Mouse (Mus musculus) testis, adult 2 months (tissue): Measurements from ENCODE around the gene Myh7b. TPM values are rescaled to one million over a fixed set of nuclear protein-coding genes. Genes with fewer than 3 reads are reported as not detected.

Source experiments
- H3K27ac ChIP-seq: fragments of 200-500 bp; 2 replicates; pipeline ENCODE4 v1.5.1; 2012; ENCODE audit warnings: low read depth, low read length; ENCODE audit not compliant: control insufficient read depth, insufficient read depth
- H3K27me3 ChIP-seq: fragments of 200-500 bp; 2 replicates; pipeline ENCODE4 v1.6.1; 2012; ENCODE audit warnings: mild to moderate bottlenecking, low read length, moderate library complexity; ENCODE audit not compliant: control insufficient read depth, insufficient read depth
- H3K36me3 ChIP-seq: fragments of 200-500 bp; 2 replicates; pipeline ENCODE4 v1.6.1; 2012; ENCODE audit warnings: mild to moderate bottlenecking, low read length; ENCODE audit not compliant: control insufficient read depth, insufficient read depth
- H3K4me1 ChIP-seq: fragments of 200-500 bp; 2 replicates; pipeline ENCODE4 v1.6.1; 2012; ENCODE audit warnings: low read length; ENCODE audit not compliant: control insufficient read depth, insufficient read depth
- H3K4me3 ChIP-seq: fragments of 200-500 bp; 2 replicates; pipeline ENCODE4 v1.5.1; 2012; ENCODE audit warnings: low read depth, mild to moderate bottlenecking, low read length, moderate library complexity, mixed read lengths; ENCODE audit not compliant: control insufficient read depth
- CTCF ChIP-seq: fragments of 200-500 bp; IDR thresholded peaks from 2 replicates; pipeline ENCODE4 v1.5.1; 2012; ENCODE audit warnings: low read depth, mild to moderate bottlenecking, inconsistent platforms, low read length, moderate library complexity; ENCODE audit not compliant: control insufficient read depth, insufficient read depth, insufficient replicate concordance
- POLR2A ChIP-seq: fragments of 200-500 bp; IDR thresholded peaks from 2 replicates; pipeline ENCODE4 v1.6.1; 2012; ENCODE audit warnings: low read depth, mild to moderate bottlenecking, inconsistent platforms, low read length, moderate library complexity; ENCODE audit not compliant: control insufficient read depth
- polyA plus RNA-seq: library from polyadenylated mRNA; depleted of rRNA; stranded (reverse); fragments of >200 nt; gene quantifications from 2 replicates; pipeline ENCODE4 v1.2.3, GENCODE M21; 2012

Gene Myh7b
- polyA plus RNA-seq, 1 experiment: 0.98 TPM

DNA sequence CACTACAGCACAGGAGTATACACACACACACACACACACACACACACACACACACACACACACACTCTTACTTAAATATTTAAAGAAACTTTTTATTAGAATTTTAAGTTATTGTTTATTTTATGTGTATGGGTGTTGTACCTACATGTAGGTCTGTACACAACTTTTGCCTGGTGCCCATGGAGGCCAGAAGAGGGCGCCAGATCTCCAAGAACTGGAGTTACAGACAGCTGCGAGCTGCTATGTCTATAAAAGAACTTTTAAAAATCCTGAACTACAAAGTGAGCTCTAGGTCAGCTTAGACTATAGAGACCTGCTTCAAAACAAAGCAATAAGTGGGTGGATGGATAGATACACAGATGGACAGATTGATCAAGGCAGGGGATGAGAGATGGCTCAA lies 62.5 kb downstream of the Myh7b start:
- peak; percentile 32; the same call in 1 of the 2 replicates for TF ChIP-seq CTCF
- no peak for TF ChIP-seq POLR2A
- Histone ChIP-seq H3K4me3 (no peak overlapping the region), H3K4me1 (no peaks in the 10 kb centered on the region), H3K27me3 (no peaks in the 10 kb centered on the region), H3K36me3 (peaks cover 5% of the 10 kb centered on the region; the same call in 1 of the 2 replicates), H3K27ac (no peak overlapping the region)

DNA sequence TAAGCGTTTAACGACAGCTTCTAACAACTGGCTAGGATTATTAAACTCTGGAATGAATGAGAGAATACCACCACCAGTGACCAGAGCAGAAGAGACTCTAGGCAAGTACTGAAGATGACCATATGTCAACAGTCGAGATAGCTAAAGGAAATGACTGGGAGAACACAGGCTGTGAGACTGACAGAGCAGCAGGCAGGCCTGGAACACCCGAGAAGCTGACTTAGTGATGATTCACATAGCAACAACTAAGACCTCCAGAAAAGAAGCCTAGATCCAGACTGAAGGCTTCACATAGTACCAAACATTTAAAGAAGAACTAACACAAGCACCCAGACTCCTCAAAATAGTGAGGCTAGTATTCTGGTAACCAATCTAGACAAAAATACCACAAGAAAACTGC lies 64.1 kb downstream of the Myh7b start:
- Histone ChIP-seq H3K27ac (no peak overlapping the region), H3K4me3 (no peak overlapping the region), H3K4me1 (no peaks in the 10 kb centered on the region), H3K36me3 (peaks cover 5% of the 10 kb centered on the region; the same call in 1 of the 2 replicates), H3K27me3 (no peaks in the 10 kb centered on the region)
- TF ChIP-seq CTCF: no peak
- no peak for TF ChIP-seq POLR2A

- H3K27me3 ChIP-seq: no peaks in the 10 kb centered on the region
- H3K4me3 ChIP-seq: no peak overlapping the region
- H3K27ac ChIP-seq: no peak overlapping the region
- TF ChIP-seq POLR2A (no peak), CTCF (no peak)
- H3K4me1 ChIP-seq: no peaks in the 10 kb centered on the region
- no peaks in the 10 kb centered on the region for H3K36me3 ChIP-seq
These were observed 68.6 kb downstream of the Myh7b start for GRCm38 (mm10) chr2:155679586-155680110.

DNA sequence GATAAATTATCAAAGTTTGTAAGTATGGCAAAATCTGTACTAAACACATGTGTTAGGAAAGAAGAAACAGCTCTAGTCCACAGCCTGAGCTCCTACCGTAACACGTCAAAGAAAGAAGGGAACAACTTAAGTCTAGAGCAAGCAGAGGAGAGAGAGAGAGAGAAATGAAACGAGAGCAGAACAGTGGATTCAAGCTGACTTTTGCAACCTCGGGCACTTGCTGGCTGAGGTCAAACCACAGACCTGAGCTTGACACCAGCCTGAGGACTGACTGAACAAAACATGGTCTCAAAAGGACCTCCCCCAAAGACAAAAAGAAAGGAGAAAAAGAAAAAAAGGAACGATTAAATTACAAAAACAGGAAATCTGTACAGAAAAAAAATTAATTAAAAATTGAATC lies 69.6 kb downstream of the Myh7b start:
- H3K27ac ChIP-seq: no peak overlapping the region
- no peak overlapping the region for H3K4me3 ChIP-seq
- no peaks in the 10 kb centered on the region for H3K36me3 ChIP-seq
- no peak for TF ChIP-seq POLR2A
- no peak for TF ChIP-seq CTCF
- H3K4me1 ChIP-seq: no peaks in the 10 kb centered on the region
- no peaks in the 10 kb centered on the region for H3K27me3 ChIP-seq

DNA sequence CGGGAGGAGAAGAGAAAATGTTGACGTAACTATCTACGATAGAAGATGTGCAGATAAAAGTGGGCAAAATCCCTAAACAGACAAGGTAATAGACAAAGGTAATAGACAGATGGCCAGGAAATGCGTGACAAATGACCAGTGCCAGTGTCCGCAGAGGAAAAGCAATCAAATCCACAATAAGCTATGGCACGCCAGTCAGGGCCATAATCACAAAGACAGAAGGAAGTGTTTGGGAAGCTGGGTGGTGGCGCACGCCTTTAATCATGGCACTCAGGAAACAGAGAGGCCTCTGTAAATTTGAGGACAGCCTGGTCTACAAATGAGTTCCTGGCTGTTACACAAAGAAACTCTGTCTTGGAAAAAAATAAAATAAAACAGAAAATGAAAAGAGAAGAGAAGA lies 70.2 kb downstream of the Myh7b start:
- no peaks in the 10 kb centered on the region for H3K36me3 ChIP-seq
- no peaks in the 10 kb centered on the region for H3K27me3 ChIP-seq
- no peak overlapping the region for H3K4me3 ChIP-seq
- TF ChIP-seq POLR2A (no peak), CTCF (no peak)
- no peaks in the 10 kb centered on the region for H3K4me1 ChIP-seq
- no peak overlapping the region for H3K27ac ChIP-seq

GRCm38 (mm10) chr2:155681874-155682273 lies 70.9 kb downstream of the Myh7b start:
- TF ChIP-seq POLR2A (no peak), CTCF (no peak)

GRCm38 (mm10) chr2:155683137-155683536 lies 72.1 kb downstream of the Myh7b start:
- Histone ChIP-seq H3K36me3 (no peaks in the 10 kb centered on the region), H3K27ac (no peak overlapping the region), H3K4me1 (no peaks in the 10 kb centered on the region), H3K4me3 (no peak overlapping the region), H3K27me3 (no peaks in the 10 kb centered on the region)
- TF ChIP-seq CTCF: no peak
- no peak for TF ChIP-seq POLR2A

More at GRCm38 (mm10) chr2:155681874-155682273, 70.9 kb downstream of the Myh7b start:
- Histone ChIP-seq H3K4me1 (no peaks in the 10 kb centered on the region), H3K27ac (no peak overlapping the region), H3K27me3 (no peaks in the 10 kb centered on the region), H3K4me3 (no peak overlapping the region), H3K36me3 (no peaks in the 10 kb centered on the region)
